Mouse (Mus musculus) liver, embryonic 12.5 days (tissue): ENCODE data around the gene Fut2. TPM values are rescaled to one million over a fixed set of nuclear protein-coding genes. Genes with fewer than 3 reads are reported as not detected.
"Not testable (repeated sequence)": the region's sequence is repeated elsewhere in the genome, so short reads cannot be mapped to it uniquely, and the experiment has no call there.

Source experiments
- ATAC-seq: fragments of 200-750 bp; cut with Nextera tagmentation; 2 replicates; pipeline ENCODE4 v1.8.0; 2017; ENCODE audit warnings: moderate number of reproducible peaks, mild to moderate bottlenecking, moderate library complexity
- H3K27ac ChIP-seq: fragments of 300-500 bp; sonication (generic); 2 replicates; pipeline ENCODE4 v1.5.1; 2016; ENCODE audit warnings: mild to moderate bottlenecking
- H3K27me3 ChIP-seq: fragments of 300-500 bp; sonication (generic); replicated peaks from 2 replicates; pipeline ENCODE4 v1.6.1; 2016; ENCODE audit warnings: mild to moderate bottlenecking, moderate library complexity
- H3K36me3 ChIP-seq: fragments of 300-500 bp; sonication (generic); 2 replicates; pipeline ENCODE4 v1.6.1; 2016; ENCODE audit warnings: mild to moderate bottlenecking, moderate library complexity
- H3K4me1 ChIP-seq: fragments of 300-500 bp; sonication (generic); 2 replicates; pipeline ENCODE4 v1.6.1; 2016
- H3K4me2 ChIP-seq: fragments of 300-500 bp; sonication (generic); 2 replicates; pipeline ENCODE4 v1.6.1; 2016; ENCODE audit warnings: mild to moderate bottlenecking, moderate library complexity
- H3K4me3 ChIP-seq: fragments of 300-500 bp; sonication (generic); 2 replicates; pipeline ENCODE4 v1.5.1; 2016; ENCODE audit warnings: mild to moderate bottlenecking, moderate library complexity
- H3K9ac ChIP-seq: fragments of 300-500 bp; sonication (generic); 2 replicates; pipeline ENCODE4 v1.6.1; 2016; ENCODE audit warnings: mild to moderate bottlenecking, moderate library complexity
- H3K9me3 ChIP-seq: fragments of 300-500 bp; sonication (generic); replicated peaks from 2 replicates; pipeline ENCODE4 v1.6.1; 2016; ENCODE audit warnings: mild to moderate bottlenecking, moderate library complexity
- WGBS: fragments of 180-500 bp; shearing (Covaris S2); methylation state at CpG from one replicate; pipeline ENCODE4 v1.1.7; 2016; ENCODE audit not compliant: insufficient replicate concordance; 5-methylcytosine and 5-hydroxymethylcytosine counted together
- polyA plus RNA-seq: library from polyadenylated mRNA; unstranded; fragments of >200 nt; fragmentation: Nextera tagmentation; extraction: Ambion mirVana; gene quantifications from 2 replicates; pipeline ENCODE4 v1.2.1, GENCODE M21; 2016

The Fut2 gene
- polyA plus RNA-seq, 1 experiment from 2014 or later = not detected

DNA sequence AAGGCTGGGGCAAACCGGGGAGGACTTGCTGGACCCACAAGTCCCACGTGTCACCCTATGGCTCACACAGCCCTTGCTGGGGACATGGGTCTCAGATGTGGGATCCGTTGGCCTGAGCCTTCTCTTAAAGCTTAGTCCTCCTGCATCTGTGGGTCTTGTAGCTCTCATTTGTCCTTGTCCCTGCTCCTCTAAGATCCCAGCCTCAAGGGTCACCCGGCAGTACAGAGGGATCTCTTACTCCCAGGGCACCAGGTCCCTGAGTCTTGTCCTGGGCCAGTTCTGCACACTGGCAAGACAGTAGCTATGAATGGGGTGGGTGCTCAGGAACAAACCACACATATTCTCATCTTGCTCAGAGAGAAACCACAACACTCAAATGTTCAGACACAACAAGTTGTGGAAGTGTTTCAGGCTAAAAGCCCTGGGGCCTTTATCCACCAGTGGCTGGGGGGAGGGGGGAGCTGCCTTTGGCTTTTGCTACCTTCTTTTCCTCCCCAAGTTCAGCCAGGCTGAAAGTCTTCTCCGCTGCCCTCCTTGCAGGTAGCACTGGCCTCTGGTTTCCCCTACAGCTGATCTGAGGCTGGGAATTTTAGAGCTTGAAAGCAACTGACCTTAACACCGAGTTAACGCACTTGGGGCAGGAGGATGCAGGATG is 17.3 kb upstream of the Fut2 start, which contains the start of gene Ntn5:
TSS of gene Ntn5 (plus strand) at position 627 of the 655 bp plus-strand sequence.
- ATAC-seq = no peak
- H3K36me3 ChIP-seq = no peaks in the 10 kb centered on the region
- H3K27me3 ChIP-seq = peaks cover 16% of the 10 kb centered on the region
- no peak within 1 kb of the TSS for H3K27ac ChIP-seq
- peak within 1 kb of the TSS; percentile 50; the same call in 1 of the 2 replicates for H3K4me2 ChIP-seq
- no peaks in the 10 kb centered on the region for H3K9me3 ChIP-seq
- no peak within 1 kb of the TSS for H3K4me3 ChIP-seq
- 59% methylated on average over 7 of the region's 7 CpGs for WGBS
- H3K9ac ChIP-seq = no peak within 1 kb of the TSS
- peaks cover 27% of the 10 kb centered on the region for H3K4me1 ChIP-seq

DNA sequence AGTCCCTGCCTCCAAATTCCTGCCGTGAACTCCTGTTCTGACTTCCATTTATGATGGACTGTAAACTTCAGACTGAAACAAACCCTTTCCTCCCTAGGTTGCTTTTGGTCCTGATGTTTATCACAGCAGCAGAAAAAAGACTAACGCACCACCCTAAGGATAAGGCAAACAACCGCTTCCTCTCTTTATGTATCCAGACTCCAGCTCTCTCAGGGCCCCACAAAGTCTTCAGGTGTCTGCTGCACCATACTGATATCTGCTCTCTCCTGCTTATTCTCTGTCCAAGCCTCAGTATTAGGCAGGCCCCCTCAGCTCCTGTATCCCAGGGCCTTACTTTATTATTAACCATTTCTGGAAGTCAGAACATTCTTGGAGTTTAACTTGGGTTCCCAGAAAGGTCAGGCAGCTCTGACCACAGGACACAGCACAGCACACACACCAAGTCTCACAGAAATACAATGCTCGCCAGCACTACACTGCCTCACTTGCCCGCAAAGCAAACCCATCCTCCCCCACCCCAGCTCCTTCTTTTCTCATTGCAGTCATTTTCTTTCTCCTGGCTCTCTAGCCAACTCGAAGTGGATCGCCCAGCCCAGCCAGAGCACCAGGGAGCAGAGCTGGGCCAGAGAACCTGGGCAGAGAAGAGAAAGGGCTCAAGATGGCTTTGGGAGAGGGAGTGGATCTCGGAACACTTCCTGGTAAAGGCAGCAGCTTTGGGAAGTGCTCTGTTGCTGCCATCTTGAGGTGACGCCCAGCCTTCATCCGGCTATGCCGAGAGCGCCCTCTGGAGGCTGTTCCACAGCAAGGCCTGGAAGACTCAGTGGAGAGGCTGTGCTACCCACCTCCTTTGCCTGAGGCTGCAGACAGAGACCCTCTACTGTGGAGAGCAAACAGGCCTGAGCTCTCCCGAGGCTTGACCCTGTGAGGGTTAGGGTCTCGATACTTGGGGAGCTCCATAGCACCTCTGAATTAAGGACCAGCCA is 16.2 kb upstream of the Fut2 start:
- no peaks in the 10 kb centered on the region for H3K36me3 ChIP-seq
- peak overlapping the region; percentile 50 for H3K4me2 ChIP-seq
- peak; percentile 34; the same call in 1 of the 2 replicates for ATAC-seq
- H3K9ac ChIP-seq = peak overlapping the region; percentile 55; the same call in 1 of the 2 replicates
- WGBS = 23% methylated on average over 14 of the region's 14 CpGs
- H3K9me3 ChIP-seq = no peaks in the 10 kb centered on the region
- H3K4me3 ChIP-seq = 0 out of 2 replicates have a peak overlapping the region, but pooled peaks have one; percentile 12
- peaks cover 16% of the 10 kb centered on the region for H3K27me3 ChIP-seq
- peak overlapping the region; percentile 50 for H3K27ac ChIP-seq
- H3K4me1 ChIP-seq = peaks cover 27% of the 10 kb centered on the region

DNA sequence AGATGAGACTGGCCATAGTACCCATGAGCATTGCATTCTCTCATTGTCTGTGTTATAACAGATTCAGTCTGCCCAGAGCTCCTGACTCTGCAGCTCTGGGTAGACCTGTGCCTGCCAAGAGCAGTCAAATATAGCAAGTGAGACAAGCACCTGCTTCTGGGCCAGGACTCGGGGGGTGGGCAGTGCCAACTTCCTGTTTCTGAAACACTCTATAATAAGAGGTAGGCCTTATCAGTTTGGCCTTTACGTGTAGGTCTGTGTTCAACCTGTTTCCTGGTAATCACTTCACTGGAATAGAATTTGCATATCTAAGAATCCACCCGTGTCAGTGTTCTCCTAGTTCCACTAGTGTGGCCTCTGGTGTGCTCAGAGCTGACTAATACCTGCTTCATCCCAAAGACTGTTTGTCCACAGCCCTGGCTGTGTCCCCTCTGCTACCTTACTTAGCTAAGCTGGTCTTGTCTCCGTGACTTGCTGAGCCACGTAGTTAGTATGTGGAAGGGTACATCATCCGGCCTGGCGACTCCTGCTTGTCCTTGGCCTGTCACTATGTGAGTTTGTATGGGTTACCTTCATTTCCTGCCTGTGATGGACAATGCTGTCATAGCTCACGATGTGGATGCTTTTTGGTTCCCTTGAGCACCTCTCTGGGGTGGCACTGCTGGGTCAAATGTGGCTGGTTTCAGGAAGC is 15.0 kb upstream of the Fut2 start:
- Histone ChIP-seq H3K27ac (no peak overlapping the region), H3K27me3 (peaks cover 8% of the 10 kb centered on the region), H3K4me1 (peaks cover 21% of the 10 kb centered on the region), H3K4me3 (no peak overlapping the region), H3K9me3 (no peaks in the 10 kb centered on the region), H3K36me3 (no peaks in the 10 kb centered on the region), H3K9ac (no peak overlapping the region), H3K4me2 (no peak overlapping the region)
- no peak for ATAC-seq
- 44% methylated on average over 8 of the region's 8 CpGs for WGBS

DNA sequence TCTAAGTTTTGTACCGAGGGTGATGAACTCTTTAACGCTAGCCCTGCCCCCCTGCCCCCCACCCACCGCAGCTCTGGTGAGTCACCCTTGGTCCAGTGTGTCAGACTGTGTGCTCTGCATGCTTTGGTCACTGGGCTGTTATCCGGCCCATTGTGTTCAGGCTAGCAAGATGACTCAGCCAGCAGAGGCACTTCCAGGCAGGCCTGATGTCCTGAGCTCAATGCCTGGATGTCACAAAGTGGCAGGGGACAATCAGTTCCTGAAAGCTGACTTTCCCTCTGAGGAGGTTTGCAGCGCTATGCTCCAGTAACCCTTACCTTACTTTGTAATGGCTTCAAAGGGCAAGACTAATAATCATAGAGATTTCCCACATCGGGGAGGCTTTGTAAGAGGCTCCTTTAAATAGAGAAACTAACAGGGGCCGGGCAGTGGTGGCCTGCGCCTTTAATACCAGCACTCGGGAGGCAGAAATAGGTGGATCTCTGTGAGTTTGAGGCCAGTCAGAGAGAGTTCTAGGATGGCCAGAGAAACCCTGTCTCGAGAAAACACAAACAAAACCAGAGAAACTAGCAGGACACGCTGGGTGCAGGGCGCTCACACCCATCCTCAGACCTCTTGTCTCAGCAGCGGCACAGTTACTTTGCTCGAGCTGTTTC is 13.9 kb upstream of the Fut2 start:
- H3K9me3 ChIP-seq = no peaks in the 10 kb centered on the region
- 55% methylated on average over 14 of the region's 14 CpGs for WGBS
- ATAC-seq = 0 out of 2 replicates have a peak, but pooled peaks have one; percentile 24
- no peak overlapping the region for H3K9ac ChIP-seq
- no peak overlapping the region for H3K27ac ChIP-seq
- peaks cover 20% of the 10 kb centered on the region for H3K4me1 ChIP-seq
- H3K4me3 ChIP-seq = no peak overlapping the region
- H3K36me3 ChIP-seq = no peaks in the 10 kb centered on the region
- peaks cover 13% of the 10 kb centered on the region for H3K27me3 ChIP-seq
- H3K4me2 ChIP-seq = no peak overlapping the region

DNA sequence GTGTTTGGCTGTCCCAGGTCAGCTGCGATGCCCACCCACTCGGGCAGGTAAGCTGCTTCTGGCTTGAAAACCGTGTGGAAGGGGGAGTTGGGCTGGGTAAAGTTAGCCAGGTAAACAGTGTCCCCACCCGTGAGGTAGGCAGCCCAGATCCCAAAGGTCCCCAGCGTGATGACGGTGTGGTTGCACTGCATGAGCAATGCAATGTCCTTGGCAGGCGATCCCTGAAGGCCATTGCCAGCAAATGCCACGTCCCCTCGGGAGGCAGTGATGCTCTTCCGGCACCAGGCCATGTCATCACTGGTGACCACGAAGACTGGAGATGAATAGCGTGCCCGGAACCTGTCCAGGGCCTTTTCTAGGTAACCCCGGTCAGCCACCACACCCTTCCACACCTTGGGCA is 12.3 kb upstream of the Fut2 start:
- no peak overlapping the region for H3K4me3 ChIP-seq
- H3K4me1 ChIP-seq = peaks cover 20% of the 10 kb centered on the region
- H3K36me3 ChIP-seq = no peaks in the 10 kb centered on the region
- ATAC-seq = no peak
- H3K9ac ChIP-seq = no peak overlapping the region
- 86% methylated on average over 14 of the region's 14 CpGs for WGBS
- H3K27me3 ChIP-seq = peaks cover 7% of the 10 kb centered on the region; the same call in 1 of the 2 replicates
- no peaks in the 10 kb centered on the region for H3K9me3 ChIP-seq
- H3K4me2 ChIP-seq = no peak overlapping the region
- no peak overlapping the region for H3K27ac ChIP-seq

DNA sequence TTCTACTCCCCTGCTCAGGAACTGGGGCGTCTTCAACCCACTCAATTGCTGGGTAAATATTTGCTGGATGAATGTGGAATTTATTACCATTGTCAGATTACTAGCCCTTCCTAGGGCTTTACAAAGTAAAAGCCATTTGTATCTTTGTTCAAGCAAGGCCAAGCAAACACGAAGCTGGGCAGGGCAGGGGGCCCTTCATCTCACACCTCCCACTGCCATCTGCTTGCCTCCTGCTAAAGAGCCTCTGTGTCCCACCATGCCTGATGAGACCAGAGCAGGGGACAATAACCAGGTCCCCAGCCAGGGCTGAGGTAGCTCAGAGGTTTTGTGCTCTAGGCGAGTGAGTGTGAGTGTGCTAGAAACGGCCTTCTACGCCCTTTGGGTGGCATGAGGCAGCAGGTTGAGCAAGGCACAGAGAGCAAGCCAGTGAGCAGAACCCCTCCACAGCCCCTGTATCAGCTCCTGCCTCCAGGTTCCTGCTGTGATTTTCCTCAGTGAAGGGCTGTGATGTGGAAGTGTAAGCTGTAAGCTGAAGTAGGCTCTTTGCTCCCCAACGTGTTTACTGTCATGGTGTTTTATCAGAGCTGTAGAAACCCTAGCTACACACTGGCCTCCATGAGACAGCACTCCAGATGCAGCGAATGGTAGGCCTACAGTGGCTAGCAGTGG is 11.6 kb upstream of the Fut2 start:
- H3K27ac ChIP-seq = no peak overlapping the region
- H3K4me2 ChIP-seq = no peak overlapping the region
- WGBS = 62% methylated on average over 7 of the region's 7 CpGs
- H3K9ac ChIP-seq = no peak overlapping the region
- H3K36me3 ChIP-seq = no peaks in the 10 kb centered on the region
- ATAC-seq = no peak
- no peak overlapping the region for H3K4me3 ChIP-seq
- H3K9me3 ChIP-seq = no peaks in the 10 kb centered on the region
- H3K4me1 ChIP-seq = peaks cover 20% of the 10 kb centered on the region
- 0 out of 2 replicates have a peak, but pooled peaks cover 7% of the 10 kb centered on the region for H3K27me3 ChIP-seq

DNA sequence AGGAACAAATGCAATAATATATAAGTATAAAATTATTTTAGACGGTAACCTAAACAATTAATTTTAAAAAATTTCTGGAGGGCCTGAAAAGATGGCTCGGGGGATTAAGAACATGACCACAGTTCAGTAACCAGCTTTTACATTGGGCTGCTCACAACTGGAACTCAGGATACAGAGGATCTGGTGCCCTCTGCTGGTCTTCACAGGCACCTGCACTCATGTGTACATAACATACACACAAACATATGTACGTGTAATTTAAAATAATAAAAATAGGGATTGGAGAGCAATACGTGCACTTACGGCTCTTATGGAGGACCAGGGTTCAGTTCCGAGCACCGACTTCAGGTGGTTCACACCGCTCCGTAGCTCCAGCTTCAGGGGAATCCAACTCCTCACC is 2.7 kb upstream of the Fut2 start:
- WGBS = 82% methylated on average over 9 of the region's 9 CpGs
- Histone ChIP-seq H3K36me3 (no peaks in the 10 kb centered on the region), H3K4me2 (no peak overlapping the region), H3K4me3 (no peak overlapping the region), H3K9me3 (no peaks in the 10 kb centered on the region), H3K9ac (no peak overlapping the region), H3K27me3 (peaks cover 19% of the 10 kb centered on the region), H3K4me1 (peaks cover 18% of the 10 kb centered on the region; the same call in 1 of the 2 replicates), H3K27ac (no peak overlapping the region)
- ATAC-seq = no peak

DNA sequence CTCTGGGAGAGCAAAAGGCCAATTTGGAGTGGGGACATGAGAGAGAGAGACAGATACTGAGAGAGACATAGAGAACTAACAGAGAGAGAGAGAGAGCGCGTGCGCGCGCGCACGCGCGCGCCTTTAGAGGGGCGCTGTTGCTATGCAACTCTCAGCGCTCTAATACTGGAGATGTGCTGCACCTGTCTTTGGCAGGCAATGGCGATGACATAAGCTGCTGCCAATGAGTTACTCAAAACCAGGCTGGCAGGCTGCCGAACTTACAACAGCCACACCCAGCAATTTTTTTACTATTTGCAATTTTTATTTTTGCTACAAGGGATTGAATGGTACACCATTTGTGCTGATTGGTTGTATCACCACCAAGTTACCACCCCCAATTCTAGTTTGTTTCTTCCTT is 1.6 kb upstream of the Fut2 start:
- 78% methylated on average over 14 of the region's 14 CpGs for WGBS
- Histone ChIP-seq H3K9me3 (no peaks in the 10 kb centered on the region), H3K4me1 (peaks cover 18% of the 10 kb centered on the region; the same call in 1 of the 2 replicates), H3K36me3 (no peaks in the 10 kb centered on the region), H3K27me3 (peaks cover 22% of the 10 kb centered on the region), H3K4me3 (no peak overlapping the region), H3K9ac (no peak overlapping the region), H3K4me2 (no peak overlapping the region), H3K27ac (no peak overlapping the region)
- ATAC-seq = no peak

DNA sequence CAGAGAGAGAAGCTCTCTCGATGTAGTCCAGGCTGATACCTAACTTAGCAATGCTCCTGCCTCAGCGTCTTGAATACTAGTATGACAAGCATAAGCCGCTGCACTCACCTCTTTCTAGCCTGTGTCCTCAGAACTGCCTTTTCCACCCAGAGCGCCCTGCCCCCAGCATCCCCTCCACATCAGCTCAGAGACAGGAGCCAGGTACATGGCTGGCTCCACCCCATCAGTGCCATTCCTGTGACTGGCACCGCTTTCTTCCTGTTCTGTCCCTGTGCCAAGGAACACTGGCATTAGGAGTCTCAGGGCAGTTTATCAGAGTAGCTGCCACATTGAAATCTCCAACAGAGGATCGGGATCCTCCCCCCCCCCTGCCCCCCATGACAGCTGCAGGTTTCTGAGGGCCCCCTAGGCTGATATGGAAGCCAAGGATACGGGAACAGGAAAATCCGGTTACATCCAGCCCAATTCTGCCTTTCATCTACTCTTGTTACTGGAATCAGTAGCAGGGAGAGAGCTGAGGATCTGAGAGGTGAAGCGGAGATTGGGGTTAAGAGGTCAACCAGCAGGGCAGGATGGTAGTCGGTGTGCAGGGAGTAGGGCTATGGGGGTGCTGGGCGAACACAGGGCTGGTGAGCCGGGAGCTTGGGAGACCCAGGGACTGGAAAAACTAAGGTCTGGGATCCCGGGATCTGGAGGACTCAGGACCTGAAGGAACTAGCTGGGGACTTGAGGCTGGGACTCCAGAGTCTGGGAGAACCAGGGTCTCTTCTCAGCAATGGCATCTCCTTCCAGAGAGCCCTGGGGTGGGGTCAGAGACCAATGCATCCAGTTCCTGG is 673 bp downstream of the Fut2 start:
- Histone ChIP-seq H3K9ac (no peak overlapping the region; the same call in 1 of the 2 replicates), H3K27ac (no peak overlapping the region), H3K4me2 (no peak overlapping the region), H3K36me3 (no peaks in the 10 kb centered on the region), H3K4me1 (peaks cover 18% of the 10 kb centered on the region; the same call in 1 of the 2 replicates), H3K4me3 (no peak overlapping the region), H3K27me3 (peaks cover 19% of the 10 kb centered on the region), H3K9me3 (no peaks in the 10 kb centered on the region)
- no peak for ATAC-seq
- 45% methylated on average over 13 of the region's 13 CpGs for WGBS

DNA sequence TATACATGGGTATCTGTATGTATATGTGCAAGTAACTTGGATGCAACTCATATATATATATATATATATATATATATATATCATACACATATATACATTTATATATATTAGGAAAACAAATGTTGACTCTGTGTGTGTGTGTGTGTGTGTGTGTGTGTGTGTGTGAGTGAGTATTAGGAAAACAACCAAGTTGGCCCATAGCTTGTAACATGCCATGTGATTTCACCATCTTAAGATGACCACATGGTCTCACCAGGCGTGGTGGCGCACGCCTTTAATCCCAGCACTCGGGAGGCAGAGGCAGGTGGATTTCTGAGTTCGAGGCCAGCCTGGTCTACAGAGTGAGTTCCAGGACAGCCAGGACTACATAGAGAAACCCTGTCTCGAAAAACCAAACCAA is 4.5 kb downstream of the Fut2 start:
- 78% methylated on average over 6 of the region's 6 CpGs for WGBS
- H3K4me1 ChIP-seq = peaks cover 18% of the 10 kb centered on the region; the same call in 1 of the 2 replicates
- H3K9me3 ChIP-seq, H3K27ac ChIP-seq, H3K36me3 ChIP-seq, H3K9ac ChIP-seq, H3K4me3 ChIP-seq, ATAC-seq, H3K4me2 ChIP-seq: not testable (repeated sequence)
- peaks cover 19% of the 10 kb centered on the region for H3K27me3 ChIP-seq
